Mouse (Mus musculus): ENCODE data around the gene Stap2. TPM values are rescaled to one million over a fixed set of nuclear protein-coding genes. Genes with fewer than 3 reads are reported as not detected.

Gene Stap2
- polyA plus RNA-seq, 1 experiment from 2014 or later: 6.1 TPM

- no peak overlapping the region for H3K4me3 ChIP-seq (ENCODE audit: low read depth, low read length)
- DNase-seq (ENCODE audit: low spot score) (no peak), ATAC-seq (replicated peaks; ENCODE audit: insufficient number of reproducible peaks, low FRiP score, low TSS enrichment, low read depth) (no peak)
- H3K27ac ChIP-seq (replicated peaks; ENCODE audit: low read depth, low read length): no peak overlapping the region
- H3K36me3 ChIP-seq (replicated peaks; ENCODE audit: control insufficient read depth, insufficient read depth, low read depth, low read length): peaks cover 3% of the 10 kb centered on the region
- 87% methylated on average over 4 of the region's 4 CpGs for WGBS
- no peaks in the 10 kb centered on the region; the same call in 1 of the 2 replicates for H3K4me1 ChIP-seq (ENCODE audit: control insufficient read depth, insufficient read depth, low read length)
- H3K4me2 ChIP-seq (ENCODE audit: low read depth, low read length): no peak overlapping the region
- no peaks in the 10 kb centered on the region for H3K9me3 ChIP-seq (replicated peaks; ENCODE audit: control insufficient read depth, low read length)
- no peak overlapping the region for H3K9ac ChIP-seq (replicated peaks; ENCODE audit: low read length)
- no peaks in the 10 kb centered on the region for H3K27me3 ChIP-seq (ENCODE audit: control insufficient read depth, insufficient read depth, low read length)
Observed at GRCm38 (mm10) chr17:56022989-56023290, 17.6 kb upstream of the Stap2 start.

GRCm38 (mm10) chr17:56022131-56022988, 17.0 kb upstream of the Stap2 start:
- Histone ChIP-seq H3K27me3 (ENCODE audit: control insufficient read depth, insufficient read depth, low read length) (no peaks in the 10 kb centered on the region), H3K9ac (replicated peaks; ENCODE audit: low read length) (no peak overlapping the region), H3K9me3 (replicated peaks; ENCODE audit: control insufficient read depth, low read length) (no peaks in the 10 kb centered on the region), H3K36me3 (replicated peaks; ENCODE audit: control insufficient read depth, insufficient read depth, low read depth, low read length) (peaks cover 4% of the 10 kb centered on the region), H3K4me1 (ENCODE audit: control insufficient read depth, insufficient read depth, low read length) (no peaks in the 10 kb centered on the region; the same call in 1 of the 2 replicates), H3K27ac (replicated peaks; ENCODE audit: low read depth, low read length) (no peak overlapping the region), H3K4me3 (ENCODE audit: low read depth, low read length) (no peak overlapping the region), H3K4me2 (ENCODE audit: low read depth, low read length) (no peak overlapping the region)
- WGBS: 79% methylated on average over 2 of the region's 2 CpGs
- DNase-seq (ENCODE audit: low spot score): no peak
- no peak for ATAC-seq (replicated peaks; ENCODE audit: insufficient number of reproducible peaks, low FRiP score, low TSS enrichment, low read depth)

- Histone ChIP-seq H3K27me3 (ENCODE audit: control insufficient read depth, insufficient read depth, low read length) (no peaks in the 10 kb centered on the region), H3K27ac (replicated peaks; ENCODE audit: low read depth, low read length) (no peak overlapping the region), H3K9ac (replicated peaks; ENCODE audit: low read length) (no peak overlapping the region), H3K4me3 (ENCODE audit: low read depth, low read length) (no peak overlapping the region), H3K36me3 (replicated peaks; ENCODE audit: control insufficient read depth, insufficient read depth, low read depth, low read length) (peaks cover 11% of the 10 kb centered on the region), H3K4me2 (ENCODE audit: low read depth, low read length) (no peak overlapping the region), H3K9me3 (replicated peaks; ENCODE audit: control insufficient read depth, low read length) (no peaks in the 10 kb centered on the region), H3K4me1 (ENCODE audit: control insufficient read depth, insufficient read depth, low read length) (no peaks in the 10 kb centered on the region; the same call in 1 of the 2 replicates)
- DNase-seq (ENCODE audit: low spot score) (no peak), ATAC-seq (replicated peaks; ENCODE audit: insufficient number of reproducible peaks, low FRiP score, low TSS enrichment, low read depth) (no peak)
- WGBS: 80% methylated on average over 4 of the region's 4 CpGs
Observed at GRCm38 (mm10) chr17:56021161-56021910, 16.0 kb upstream of the Stap2 start.

GRCm38 (mm10) chr17:56020400-56021084, 15.2 kb upstream of the Stap2 start:
- Histone ChIP-seq H3K4me3 (ENCODE audit: low read depth, low read length) (no peak overlapping the region), H3K4me1 (ENCODE audit: control insufficient read depth, insufficient read depth, low read length) (no peaks in the 10 kb centered on the region; the same call in 1 of the 2 replicates), H3K9ac (replicated peaks; ENCODE audit: low read length) (no peak overlapping the region), H3K36me3 (replicated peaks; ENCODE audit: control insufficient read depth, insufficient read depth, low read depth, low read length) (peaks cover 19% of the 10 kb centered on the region), H3K27ac (replicated peaks; ENCODE audit: low read depth, low read length) (no peak overlapping the region), H3K9me3 (replicated peaks; ENCODE audit: control insufficient read depth, low read length) (no peaks in the 10 kb centered on the region), H3K27me3 (ENCODE audit: control insufficient read depth, insufficient read depth, low read length) (no peaks in the 10 kb centered on the region), H3K4me2 (ENCODE audit: low read depth, low read length) (no peak overlapping the region)
- WGBS: 90% methylated on average over 6 of the region's 6 CpGs
- no peak for ATAC-seq (replicated peaks; ENCODE audit: insufficient number of reproducible peaks, low FRiP score, low TSS enrichment, low read depth)
- no peak for DNase-seq (ENCODE audit: low spot score)

GRCm38 (mm10) chr17:56018347-56019131, 13.2 kb upstream of the Stap2 start:
- Histone ChIP-seq H3K4me3 (ENCODE audit: low read depth, low read length) (no peak overlapping the region), H3K9ac (replicated peaks; ENCODE audit: low read length) (no peak overlapping the region), H3K4me1 (ENCODE audit: control insufficient read depth, insufficient read depth, low read length) (no peaks in the 10 kb centered on the region), H3K36me3 (replicated peaks; ENCODE audit: control insufficient read depth, insufficient read depth, low read depth, low read length) (peaks cover 22% of the 10 kb centered on the region), H3K27ac (replicated peaks; ENCODE audit: low read depth, low read length) (no peak overlapping the region), H3K27me3 (ENCODE audit: control insufficient read depth, insufficient read depth, low read length) (no peaks in the 10 kb centered on the region), H3K9me3 (replicated peaks; ENCODE audit: control insufficient read depth, low read length) (no peaks in the 10 kb centered on the region), H3K4me2 (ENCODE audit: low read depth, low read length) (no peak overlapping the region)
- DNase-seq (ENCODE audit: low spot score): peak; percentile 38
- ATAC-seq (replicated peaks; ENCODE audit: insufficient number of reproducible peaks, low FRiP score, low TSS enrichment, low read depth): no peak
- WGBS: 77% methylated on average over 20 of the region's 20 CpGs

- WGBS: 86% methylated on average over 7 of the region's 7 CpGs
- no peak overlapping the region for H3K4me3 ChIP-seq (ENCODE audit: low read depth, low read length)
- H3K27ac ChIP-seq (replicated peaks; ENCODE audit: low read depth, low read length): no peak overlapping the region
- peaks cover 26% of the 10 kb centered on the region for H3K36me3 ChIP-seq (replicated peaks; ENCODE audit: control insufficient read depth, insufficient read depth, low read depth, low read length)
- H3K4me2 ChIP-seq (ENCODE audit: low read depth, low read length): no peak overlapping the region
- H3K9ac ChIP-seq (replicated peaks; ENCODE audit: low read length): no peak overlapping the region
- no peaks in the 10 kb centered on the region for H3K4me1 ChIP-seq (ENCODE audit: control insufficient read depth, insufficient read depth, low read length)
- ATAC-seq (replicated peaks; ENCODE audit: insufficient number of reproducible peaks, low FRiP score, low TSS enrichment, low read depth) (no peak), DNase-seq (ENCODE audit: low spot score) (no peak)
- no peaks in the 10 kb centered on the region for H3K9me3 ChIP-seq (replicated peaks; ENCODE audit: control insufficient read depth, low read length)
- H3K27me3 ChIP-seq (ENCODE audit: control insufficient read depth, insufficient read depth, low read length): no peaks in the 10 kb centered on the region
Observed at GRCm38 (mm10) chr17:56017848-56018247, 12.5 kb upstream of the Stap2 start.

- WGBS: 85% methylated on average over 15 of the region's 15 CpGs
- H3K4me2 ChIP-seq (ENCODE audit: low read depth, low read length): no peak overlapping the region
- DNase-seq (ENCODE audit: low spot score) (no peak), ATAC-seq (replicated peaks; ENCODE audit: insufficient number of reproducible peaks, low FRiP score, low TSS enrichment, low read depth) (no peak)
- H3K4me1 ChIP-seq (ENCODE audit: control insufficient read depth, insufficient read depth, low read length): no peaks in the 10 kb centered on the region
- no peak overlapping the region for H3K4me3 ChIP-seq (ENCODE audit: low read depth, low read length)
- H3K9ac ChIP-seq (replicated peaks; ENCODE audit: low read length): no peak overlapping the region
- H3K27me3 ChIP-seq (ENCODE audit: control insufficient read depth, insufficient read depth, low read length): no peaks in the 10 kb centered on the region
- H3K9me3 ChIP-seq (replicated peaks; ENCODE audit: control insufficient read depth, low read length): no peaks in the 10 kb centered on the region
- H3K36me3 ChIP-seq (replicated peaks; ENCODE audit: control insufficient read depth, insufficient read depth, low read depth, low read length): peaks cover 26% of the 10 kb centered on the region
- H3K27ac ChIP-seq (replicated peaks; ENCODE audit: low read depth, low read length): no peak overlapping the region
Observed at GRCm38 (mm10) chr17:56016793-56017785, 11.7 kb upstream of the Stap2 start.

All from embryonic facial prominence, embryonic 11.5 days (tissue).